Mouse (Mus musculus) myocyte (in vitro differentiated cells): Measurements from ENCODE around the gene Hdc.

Source experiments
- E2F4 ChIP-seq: IDR thresholded peaks from one replicate; pipeline ENCODE4 v1.6.1; 2011; ENCODE audit warnings: mild to moderate bottlenecking, control low read depth, moderate library complexity; ENCODE audit not compliant: insufficient read depth
- MAX ChIP-seq: IDR thresholded peaks from one replicate; pipeline ENCODE4 v1.6.1; 2011; ENCODE audit warnings: low read depth, mild to moderate bottlenecking, control low read depth
- POLR2A ChIP-seq: IDR thresholded peaks from one replicate; pipeline ENCODE4 v1.6.1; 2011; ENCODE audit warnings: low read depth, mild to moderate bottlenecking, control low read depth, moderate library complexity; ENCODE audit not compliant: insufficient read length

DNA sequence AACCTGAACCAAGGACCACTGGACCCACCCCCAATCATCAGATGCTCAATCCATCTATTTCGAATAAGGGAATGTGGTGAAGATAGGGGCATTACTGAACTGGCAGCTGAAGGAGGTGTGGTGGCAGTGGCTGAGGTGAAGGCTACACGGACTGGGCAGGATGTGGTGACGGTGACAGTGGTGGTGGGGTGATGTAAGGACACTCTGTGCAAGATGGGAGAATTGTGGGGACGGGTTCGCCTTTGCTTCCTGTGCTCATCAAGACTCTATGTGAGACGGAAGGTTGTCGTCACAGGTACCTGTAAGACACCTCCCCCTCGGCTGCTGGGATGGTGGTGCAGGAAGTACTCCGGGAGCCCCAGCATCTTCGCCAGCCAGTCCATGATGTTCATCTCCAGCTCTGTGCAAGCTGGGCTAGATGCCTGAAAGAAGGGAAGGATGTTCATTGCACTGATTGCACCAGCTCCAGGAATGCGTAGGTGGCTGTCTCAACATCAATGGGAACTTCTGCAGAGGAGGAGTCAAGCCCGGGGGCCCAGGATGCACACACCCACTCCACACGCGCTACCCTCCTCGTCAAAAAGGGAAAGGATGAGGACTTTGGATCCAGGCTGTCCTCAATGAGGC lies 12.9 kb downstream of the Hdc start:
- TF ChIP-seq POLR2A, result no peak
- no peak for TF ChIP-seq MAX
- TF ChIP-seq E2F4, result no peak
